Mouse (Mus musculus) frontal cortex, adult (tissue): ENCODE measurements around the gene Lyst.

Experiments
- ATAC-seq: cut with Nextera tagmentation; 2 replicates; pipeline ENCODE4 v1.9.2; 2017; ENCODE audit warnings: mild to moderate bottlenecking, moderate library complexity, mixed read lengths; ENCODE audit not compliant: low TSS enrichment

The Lyst gene

DNA sequence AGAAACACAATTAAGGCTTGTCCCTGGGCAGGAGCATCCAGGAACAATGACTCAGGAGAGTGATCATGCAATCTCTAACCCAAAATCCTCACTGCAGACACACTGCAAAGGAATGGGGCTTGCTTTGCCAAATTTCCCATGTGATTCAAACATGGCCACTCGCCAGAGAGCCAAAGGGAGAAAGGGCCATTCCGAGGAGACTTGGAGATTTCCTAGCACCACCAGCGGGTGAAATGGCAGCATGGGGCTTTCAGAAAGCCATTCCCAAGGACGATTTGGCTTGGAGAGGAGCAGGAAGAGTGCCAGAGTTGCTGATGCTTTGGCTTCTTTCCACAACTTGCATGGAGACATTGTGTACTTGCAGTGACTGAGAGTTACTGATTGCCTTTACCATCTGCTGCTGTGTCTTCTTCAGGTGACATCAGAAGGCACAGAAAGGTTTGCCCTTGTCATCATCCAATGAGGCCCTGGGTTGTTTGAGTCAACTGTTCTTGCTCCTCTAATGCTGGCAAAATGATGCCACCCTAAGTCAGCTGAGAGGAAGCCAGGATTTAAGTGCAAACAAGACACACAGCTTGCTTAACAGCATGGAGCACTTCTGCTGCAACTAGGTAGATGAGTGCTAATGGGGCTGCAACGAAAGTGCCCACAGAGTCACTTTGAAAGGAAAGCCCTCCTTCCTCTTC, 16.5 kb upstream of the Lyst start:
- peak; percentile 14 for ATAC-seq

DNA sequence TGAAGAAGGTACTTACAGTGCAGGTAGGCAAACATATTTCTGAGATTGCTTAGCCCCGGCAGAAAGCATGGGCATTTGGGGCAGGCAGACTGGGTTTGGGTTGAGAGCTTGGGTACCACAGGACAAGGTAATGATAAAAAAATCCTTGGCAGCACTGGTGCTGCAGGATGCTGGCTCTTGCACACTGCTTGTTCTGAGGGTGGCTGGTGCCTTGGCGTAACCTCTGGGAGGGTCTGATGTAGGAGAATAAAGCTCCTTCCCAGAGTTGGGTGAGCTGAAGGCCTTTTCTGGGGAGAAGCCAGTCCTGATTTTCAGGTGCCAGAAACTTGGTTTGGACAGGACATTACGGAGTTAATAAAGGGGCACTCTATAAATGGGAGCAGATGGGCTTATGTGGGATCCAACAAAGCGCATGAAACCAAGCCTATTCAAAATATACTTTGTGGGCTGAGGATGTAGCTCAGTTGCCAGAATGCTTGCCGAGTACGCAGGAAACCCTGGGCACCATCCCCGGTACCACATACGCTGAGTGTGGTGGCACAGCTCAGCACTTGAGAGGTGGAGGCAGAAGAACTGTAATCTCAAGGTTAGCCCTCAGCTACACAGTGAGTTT, 15.8 kb upstream of the Lyst start:
- peak; percentile 87 for ATAC-seq

DNA sequence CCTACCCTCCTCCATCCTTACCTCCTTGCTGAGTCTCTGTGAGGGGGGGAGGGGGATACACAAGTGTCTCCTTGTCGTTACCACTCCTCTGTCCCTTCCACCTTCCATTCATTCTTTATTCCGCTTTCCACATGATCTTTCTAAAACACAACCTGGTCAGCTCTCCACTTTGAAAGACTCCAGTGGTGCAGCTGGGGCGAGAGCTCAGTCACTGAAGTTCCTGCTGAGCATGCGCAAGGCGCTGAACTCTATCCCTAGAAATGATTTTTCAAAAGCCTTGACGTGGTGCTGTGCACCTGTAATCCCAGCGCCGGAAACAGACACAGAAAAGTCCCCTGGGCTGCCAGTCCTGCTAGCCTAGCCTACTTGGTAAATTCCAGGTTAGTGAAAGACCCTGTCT, 15.1 kb upstream of the Lyst start:
- ATAC-seq: no peak

DNA sequence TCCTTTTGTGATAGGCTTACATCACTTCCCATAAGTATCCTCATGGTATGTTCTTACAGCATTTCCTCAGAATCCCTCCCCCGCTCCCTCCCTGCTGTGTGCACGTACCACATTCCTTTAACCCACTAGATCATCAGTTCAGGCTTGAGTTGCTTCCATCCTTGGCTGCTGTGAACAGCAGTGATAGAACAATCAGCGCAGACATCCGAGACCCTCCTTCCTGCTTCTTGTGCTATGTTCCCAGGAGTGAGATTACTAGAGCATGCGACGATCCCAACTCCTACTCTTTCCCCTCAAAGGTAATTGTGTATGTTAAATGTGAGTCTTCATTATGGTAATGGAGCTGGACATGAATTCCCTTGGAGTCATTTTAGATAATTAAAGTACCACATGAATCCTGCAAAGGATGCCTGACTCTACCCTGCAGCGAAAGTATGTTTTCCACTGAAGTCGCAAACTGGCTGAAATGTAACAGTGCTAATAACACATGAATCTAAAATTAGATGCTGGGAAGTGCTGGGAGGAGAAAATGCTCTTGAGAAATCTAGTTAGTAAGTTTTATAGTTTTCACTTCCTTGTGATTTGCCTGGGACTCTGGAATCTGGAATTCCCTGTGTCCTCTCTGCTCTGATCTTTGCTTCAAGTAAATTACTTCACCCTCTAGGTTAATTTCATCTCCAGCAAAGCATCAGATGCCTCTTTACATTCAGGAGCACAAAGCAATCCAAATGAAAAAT, 13.6 kb upstream of the Lyst start:
- no peak for ATAC-seq

DNA sequence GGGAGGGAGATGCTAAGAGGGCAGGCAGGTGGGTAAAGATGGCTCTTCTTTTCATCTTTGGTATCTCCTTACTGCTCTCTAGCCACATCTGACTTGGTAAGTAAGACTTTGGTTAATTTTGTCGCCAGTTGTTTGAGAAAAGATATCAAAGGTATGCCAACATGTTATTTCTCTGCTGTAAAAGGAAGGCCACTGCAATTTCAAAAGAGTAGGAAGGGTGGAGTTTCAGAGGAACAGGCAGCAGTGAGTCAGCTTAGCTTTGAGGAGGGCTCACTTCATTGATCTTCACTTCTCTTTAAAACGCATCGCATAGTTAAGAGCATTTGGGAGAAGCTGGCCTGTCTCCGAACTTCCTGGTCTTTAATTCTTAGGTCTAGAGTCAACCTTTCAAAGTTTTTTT, 8.2 kb upstream of the Lyst start:
- ATAC-seq: no peak

DNA sequence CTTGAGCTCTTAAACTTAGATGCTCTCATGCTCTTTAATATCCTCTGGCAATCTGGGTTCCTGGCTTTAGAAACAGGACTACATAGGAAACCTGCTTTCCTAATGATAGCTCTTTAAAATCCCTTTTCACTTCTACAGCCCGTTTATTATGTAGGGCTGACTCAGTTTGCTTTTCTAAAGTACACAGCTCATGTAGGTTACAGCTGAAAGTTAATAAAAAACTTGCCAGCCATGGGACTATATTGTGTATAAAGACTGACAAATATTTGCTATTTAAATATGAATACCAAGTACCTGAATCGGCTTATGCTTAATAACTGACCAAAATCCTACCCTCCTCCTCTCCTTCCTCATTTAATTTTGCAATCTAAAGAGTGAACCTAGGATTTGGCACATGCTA, 6.7 kb upstream of the Lyst start:
- ATAC-seq: no peak

DNA sequence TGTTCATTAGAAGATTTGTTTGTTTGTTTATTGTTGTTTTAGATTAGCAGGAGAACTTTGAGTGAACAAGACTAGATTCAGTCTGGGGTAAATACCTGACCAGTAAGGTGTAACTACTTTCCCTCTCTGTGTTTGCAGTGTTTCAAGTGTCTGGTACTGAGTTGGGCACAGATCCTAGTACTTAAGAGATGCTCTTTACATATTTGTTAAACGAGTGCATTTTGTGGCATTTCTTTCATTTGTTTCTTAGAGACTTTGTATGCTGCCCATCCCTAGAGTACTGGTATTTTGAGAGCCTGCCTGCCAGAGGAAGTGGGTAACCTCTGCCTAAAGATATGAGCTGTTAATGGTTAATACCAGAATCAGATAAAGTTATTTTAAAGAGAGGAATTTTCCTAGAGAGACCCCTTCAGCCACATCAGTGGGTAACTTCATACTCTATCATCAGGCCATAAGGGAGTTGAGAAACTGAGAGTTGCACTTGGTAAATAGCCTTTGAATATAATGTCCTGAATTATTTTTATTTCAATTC, 2.5 kb upstream of the Lyst start:
- ATAC-seq: no peak

DNA sequence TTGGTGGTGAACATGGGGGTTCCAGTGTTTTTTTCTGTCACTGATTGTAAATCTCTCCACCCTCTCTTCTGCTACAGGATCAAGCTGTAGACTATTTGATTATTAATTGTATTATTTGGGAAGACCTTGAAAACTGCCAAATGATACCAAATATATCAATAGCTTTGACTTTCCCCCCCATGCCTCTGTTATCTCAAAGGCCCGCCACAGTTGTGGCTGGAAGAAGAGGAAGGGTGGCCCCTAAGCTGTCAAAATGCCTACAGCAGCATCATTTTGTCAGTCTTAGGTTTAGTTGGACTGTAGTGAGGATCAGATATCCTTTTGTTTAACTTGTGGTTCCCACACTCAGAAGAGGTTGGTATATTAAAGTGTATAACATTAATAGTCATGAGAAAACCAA, 1.7 kb upstream of the Lyst start:
- ATAC-seq: no peak

DNA sequence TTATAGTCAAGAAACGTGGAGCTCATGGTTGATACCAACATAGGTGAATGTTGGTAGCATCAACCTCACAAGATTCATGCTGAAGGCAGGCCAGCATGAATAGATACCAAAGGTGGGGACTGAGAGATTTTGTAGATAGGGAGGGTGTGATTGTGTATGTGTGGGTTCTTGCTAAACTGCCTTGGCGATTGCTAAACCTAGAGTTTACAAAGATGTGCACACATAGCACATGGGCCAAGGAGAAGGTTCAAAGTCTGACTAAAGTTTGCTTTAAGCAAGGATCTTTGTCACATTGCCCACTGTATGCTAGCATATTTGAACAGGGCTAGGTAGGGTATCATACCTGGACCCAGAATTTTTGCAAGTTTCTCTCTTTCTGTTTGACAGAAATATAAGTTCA, 1.2 kb upstream of the Lyst start:
- no peak for ATAC-seq

DNA sequence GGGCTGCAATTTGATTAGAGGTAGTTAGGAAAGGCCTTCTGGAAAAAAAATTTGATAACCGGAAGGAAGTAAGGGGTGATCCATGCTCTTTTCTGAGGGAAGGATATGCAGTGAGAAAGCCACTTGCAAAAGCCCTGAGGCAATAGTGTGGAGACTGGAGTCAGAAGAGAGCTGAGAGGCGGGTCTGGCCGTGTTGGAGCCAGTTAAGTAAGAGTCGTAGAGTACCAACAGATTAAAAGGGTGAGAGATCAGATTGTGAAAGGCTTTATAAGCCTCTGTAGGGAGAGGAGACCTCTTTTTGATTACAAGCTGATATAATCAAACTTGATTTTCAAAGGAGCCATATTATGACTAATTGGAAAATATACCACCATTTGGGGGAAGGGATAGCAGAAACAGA, 1.7 kb downstream of the Lyst start:
- ATAC-seq: no peak

DNA sequence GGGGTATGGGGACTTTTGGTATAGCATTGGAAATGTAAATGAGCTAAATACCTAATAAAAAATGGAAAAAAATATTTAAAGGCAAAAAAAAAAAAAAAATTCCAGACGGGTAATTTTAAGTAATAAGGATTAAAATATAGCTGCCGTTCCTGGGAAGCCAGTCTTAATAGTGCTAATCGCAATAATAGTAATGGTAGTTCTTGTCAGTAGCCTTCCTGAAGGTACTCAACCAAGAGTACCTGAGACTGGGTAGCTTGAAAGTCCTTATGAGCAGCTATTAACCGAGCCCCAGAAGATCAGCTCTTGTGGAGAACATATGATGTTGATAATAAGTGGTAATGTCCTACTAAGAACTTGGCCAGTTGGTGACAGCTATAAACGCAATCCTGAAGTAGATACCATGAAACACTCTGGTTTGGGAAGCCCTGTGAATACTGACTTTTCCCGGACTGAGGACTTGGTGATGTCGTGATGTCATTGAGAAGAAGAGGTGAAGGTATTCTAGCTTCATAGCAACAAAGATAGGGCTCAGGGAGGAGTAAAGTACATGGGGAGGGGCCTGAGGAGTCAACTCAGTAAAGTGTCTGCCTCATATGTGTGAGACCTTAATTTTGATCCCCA, 6.3 kb downstream of the Lyst start:
- no peak for ATAC-seq

DNA sequence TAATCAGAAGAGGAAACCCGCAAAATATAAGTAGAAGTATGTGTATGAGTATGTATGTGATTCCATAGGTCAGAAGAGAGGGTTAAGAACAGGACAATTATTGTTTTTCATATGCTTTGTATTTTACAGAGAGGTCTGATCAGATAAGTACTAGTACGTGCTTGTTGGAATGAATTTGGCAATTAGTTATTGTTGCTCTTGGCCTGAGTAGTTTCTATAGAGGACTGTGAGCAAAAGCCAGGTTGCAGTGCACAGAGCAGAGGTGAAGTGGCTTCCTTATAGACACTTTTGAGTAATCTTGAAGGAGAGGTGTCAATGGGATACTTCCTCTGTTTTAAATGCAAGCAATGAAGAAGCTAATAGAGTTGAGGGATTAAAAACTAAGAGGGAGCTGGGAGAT, 7.7 kb downstream of the Lyst start:
- no peak for ATAC-seq

DNA sequence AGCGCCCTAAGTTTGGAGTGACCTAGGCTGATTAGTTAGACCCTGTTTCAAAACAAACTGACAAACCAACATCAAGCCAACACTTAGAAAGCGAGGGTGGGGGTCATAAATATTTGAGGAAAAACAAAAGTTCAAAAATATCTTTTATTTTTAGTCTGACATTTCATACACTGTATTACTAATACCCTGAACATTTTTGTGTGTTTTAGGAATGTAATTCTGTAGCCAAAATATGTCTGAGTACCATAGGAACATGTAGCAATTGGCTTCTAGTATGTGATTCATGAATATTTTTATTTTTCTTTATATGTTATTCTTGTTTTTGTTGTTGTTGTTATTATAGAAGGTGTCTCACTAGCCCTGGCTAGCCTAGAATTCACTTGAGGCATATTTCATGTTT, 11.2 kb downstream of the Lyst start:
- no peak for ATAC-seq

DNA sequence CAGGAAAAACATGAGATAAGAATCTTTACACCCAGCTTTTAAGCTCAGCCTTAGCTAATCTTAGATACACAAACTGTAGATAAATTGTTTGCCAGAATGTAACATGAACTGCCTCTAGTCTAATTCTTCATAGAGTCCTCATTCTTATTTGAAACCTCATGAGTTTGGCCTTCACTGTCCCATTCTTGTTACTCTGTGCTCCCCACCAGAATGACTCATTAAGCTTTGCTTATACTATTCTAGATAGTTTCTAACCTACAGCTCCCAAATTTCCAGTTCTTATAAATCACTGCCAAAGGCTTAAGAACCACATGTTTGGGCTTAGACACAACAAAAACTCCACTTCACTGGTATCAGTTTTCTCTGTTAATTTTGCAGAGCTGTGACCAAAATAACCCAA, 16.0 kb downstream of the Lyst start:
- no peak for ATAC-seq

DNA sequence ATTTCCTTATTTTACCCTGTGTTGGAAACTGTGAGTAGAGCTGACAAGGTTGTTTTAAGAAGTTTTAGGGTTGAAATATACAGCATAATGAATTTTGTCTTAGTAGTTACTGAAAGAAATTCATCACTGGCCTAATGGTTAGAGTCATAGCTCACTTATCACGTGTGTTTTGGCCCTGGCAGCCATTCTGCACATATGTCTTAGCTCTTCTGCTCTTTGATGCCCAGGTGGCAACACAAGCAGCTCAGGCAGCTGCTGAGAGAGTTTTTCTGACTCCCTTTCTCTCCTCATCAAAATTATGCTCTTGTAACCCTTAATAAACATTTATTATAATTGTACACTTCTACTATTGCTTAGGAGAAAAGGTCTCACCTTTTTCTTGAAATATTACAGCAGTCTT, 18.1 kb downstream of the Lyst start:
- no peak for ATAC-seq

DNA sequence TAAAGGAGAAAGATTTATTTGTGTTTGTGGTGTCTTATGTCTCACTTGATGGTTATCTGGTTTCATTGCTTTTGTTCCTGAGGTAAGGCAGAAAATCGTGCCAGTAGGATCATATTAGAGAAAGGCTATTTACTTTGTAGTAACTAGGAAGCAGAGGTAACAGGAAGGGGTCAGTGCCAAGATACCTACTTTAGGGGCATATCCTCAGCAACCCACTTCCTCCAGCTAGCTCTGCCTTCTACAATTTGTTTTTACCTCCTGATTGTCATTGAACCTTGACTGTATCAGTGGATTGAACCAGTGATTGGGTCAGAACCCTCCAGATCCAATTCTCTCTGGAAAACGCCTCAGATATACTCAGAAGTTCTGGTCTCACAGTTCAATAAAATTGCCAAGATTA, 19.5 kb downstream of the Lyst start:
- ATAC-seq: no peak

DNA sequence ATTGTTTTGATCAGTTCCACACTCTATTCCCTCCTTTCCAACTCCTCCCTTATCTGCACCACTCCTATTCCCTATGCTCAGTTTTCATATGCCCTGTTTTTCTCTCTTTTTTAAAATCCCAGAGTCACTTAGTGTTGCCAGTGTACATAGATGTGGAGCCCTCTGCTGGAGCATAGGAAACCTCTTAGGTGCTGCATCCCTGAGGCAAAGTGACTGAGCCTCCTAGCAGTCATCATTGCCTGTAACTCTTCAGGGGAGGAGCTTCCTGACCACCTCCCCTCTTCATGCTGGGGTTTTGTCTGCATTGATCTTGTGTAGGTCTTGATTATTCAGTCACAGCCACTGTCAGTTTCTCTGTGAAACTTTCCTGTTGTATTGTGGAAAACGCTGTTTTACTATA, 22.7 kb downstream of the Lyst start:
- ATAC-seq: peak; percentile 96

DNA sequence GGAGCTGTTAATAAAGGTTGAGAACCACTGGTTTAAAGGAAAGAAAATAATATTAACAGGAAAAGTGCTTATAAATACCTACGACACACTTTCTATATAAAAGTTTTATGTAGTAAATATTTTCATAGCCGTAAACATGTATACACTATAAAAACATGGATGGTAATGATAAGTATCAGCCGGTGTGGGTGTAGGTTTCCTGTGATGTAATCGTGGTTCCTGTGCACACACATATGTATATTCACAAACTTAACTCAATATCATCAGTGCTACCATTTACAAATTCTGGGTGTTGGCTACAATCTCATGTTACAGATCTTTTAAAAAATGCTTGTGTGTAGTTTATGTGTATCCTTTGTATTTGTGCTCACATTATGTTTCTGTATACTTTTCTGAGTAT, 24.0 kb downstream of the Lyst start:
- no peak for ATAC-seq

DNA sequence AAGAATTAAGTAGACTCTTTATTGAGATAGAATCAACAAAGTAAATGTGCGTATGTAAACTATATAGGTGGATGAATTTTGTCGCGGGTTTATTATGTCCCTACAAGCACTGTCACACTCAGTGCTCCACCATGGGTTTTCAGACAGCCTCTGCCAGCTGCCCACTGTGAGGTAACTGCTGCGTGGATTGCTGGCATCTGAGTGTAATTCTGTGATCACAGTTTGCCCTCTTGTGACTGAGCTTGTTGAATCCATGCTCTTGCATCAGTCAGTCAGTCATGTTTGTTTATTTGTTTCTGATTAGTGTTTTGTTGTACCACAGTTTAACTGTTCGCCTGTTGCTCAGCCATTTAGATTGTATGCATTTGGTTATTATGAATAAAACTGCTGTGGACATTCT, 31.3 kb downstream of the Lyst start:
- no peak for ATAC-seq

DNA sequence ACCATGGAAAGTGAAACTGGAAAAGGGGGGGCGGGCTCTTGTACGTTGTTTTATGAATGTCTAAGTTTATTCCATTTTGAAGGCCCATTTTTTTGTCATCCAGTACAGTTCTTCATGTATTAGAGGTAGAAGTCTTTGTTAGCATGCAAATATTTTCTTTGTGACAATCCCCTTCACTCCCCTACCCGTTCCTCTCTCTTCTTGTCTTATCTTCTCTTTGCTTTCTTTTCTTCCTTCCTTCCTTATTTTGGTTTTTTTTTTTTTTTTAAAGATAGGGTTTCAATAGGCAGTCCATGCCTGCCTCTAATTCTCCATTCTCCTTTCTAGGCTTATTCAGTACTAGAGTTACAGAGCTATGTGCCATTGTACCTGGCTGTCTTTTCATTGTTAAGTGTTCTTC, 32.4 kb downstream of the Lyst start:
- ATAC-seq: no peak

DNA sequence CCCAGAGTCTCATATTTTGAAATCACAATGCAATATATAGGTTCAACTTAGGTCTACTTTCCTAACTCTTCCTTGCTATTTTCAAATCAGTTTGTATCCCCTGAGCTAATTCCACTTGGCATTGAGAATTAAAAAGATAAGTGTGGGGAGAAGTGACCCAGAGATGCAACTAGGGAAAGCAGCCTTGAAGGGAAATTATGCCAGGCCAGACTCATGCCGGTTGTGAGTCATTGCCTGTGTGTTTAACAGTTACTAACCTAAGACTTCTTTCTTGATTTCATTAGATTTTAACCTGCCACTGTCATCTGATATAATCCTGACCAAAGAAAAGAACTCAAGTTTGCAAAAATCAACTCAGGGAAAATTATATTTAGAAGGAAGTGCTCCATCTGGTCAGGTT, 43.5 kb downstream of the Lyst start:
- no peak for ATAC-seq

DNA sequence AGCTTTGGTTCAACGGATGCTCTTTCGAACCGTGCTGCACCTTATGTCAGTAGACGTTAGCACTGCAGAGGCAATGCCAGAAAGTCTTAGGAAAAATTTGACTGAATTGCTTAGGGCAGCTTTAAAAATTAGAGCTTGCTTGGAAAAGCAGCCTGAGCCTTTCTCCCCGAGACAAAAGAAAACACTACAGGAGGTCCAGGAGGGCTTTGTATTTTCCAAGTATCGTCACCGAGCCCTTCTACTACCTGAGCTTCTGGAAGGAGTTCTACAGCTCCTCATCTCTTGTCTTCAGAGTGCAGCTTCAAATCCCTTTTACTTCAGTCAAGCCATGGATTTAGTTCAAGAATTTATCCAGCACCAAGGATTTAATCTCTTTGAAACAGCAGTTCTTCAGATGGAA, 44.5 kb downstream of the Lyst start:
- no peak for ATAC-seq

DNA sequence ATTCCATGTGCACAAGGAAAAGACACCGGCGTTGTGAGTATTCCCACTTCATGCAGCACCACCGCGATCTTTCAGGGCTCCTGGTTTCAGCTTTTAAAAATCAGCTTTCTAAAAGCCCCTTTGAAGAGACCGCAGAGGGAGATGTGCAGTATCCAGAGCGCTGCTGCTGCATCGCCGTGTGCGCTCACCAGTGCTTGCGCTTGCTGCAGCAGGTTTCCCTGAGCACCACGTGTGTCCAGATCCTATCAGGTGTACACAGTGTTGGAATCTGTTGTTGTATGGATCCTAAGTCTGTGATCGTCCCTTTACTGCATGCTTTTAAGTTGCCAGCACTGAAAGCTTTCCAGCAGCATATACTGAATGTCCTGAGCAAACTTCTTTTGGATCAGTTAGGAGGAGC, 45.0 kb downstream of the Lyst start:
- ATAC-seq: no peak
